Mouse (Mus musculus): ENCODE data around the gene Nrxn3. TPM values are rescaled to one million over a fixed set of nuclear protein-coding genes. Genes with fewer than 3 reads are reported as not detected.

The Nrxn3 gene
- polyA plus RNA-seq, 1 experiment from 2014 or later = 3.7 TPM

- no peaks in the 10 kb centered on the region for H3K27me3 ChIP-seq
- H3K9me3 ChIP-seq = no peaks in the 10 kb centered on the region
- no peaks in the 10 kb centered on the region for H3K36me3 ChIP-seq
- WGBS = 73% methylated on average over 9 of the region's 9 CpGs
- no peak overlapping the region for H3K4me3 ChIP-seq
- H3K4me2 ChIP-seq (replicated peaks) = no peak overlapping the region
- ATAC-seq (ENCODE audit: insufficient number of reproducible peaks, insufficient read depth, low FRiP score, low TSS enrichment) = no peak
- no peak overlapping the region for H3K9ac ChIP-seq
- no peaks in the 10 kb centered on the region for H3K4me1 ChIP-seq
- no peak overlapping the region for H3K27ac ChIP-seq
Observed at GRCm38 (mm10) chr12:89156086-89156757, 433.5 kb downstream of the Nrxn3 start.

GRCm38 (mm10) chr12:89159353-89159752, 436.7 kb downstream of the Nrxn3 start:
- 62% methylated on average over 8 of the region's 8 CpGs for WGBS
- Histone ChIP-seq H3K27ac (no peak overlapping the region), H3K27me3 (no peaks in the 10 kb centered on the region), H3K9ac (no peak overlapping the region), H3K4me1 (no peaks in the 10 kb centered on the region), H3K4me2 (replicated peaks) (no peak overlapping the region), H3K36me3 (no peaks in the 10 kb centered on the region), H3K9me3 (no peaks in the 10 kb centered on the region), H3K4me3 (no peak overlapping the region)
- no peak for ATAC-seq (ENCODE audit: insufficient number of reproducible peaks, insufficient read depth, low FRiP score, low TSS enrichment)

- no peak overlapping the region for H3K4me2 ChIP-seq (replicated peaks)
- H3K36me3 ChIP-seq = no peaks in the 10 kb centered on the region
- no peak overlapping the region for H3K27ac ChIP-seq
- no peaks in the 10 kb centered on the region for H3K9me3 ChIP-seq
- H3K27me3 ChIP-seq = no peaks in the 10 kb centered on the region
- ATAC-seq (ENCODE audit: insufficient number of reproducible peaks, insufficient read depth, low FRiP score, low TSS enrichment) = no peak
- H3K9ac ChIP-seq = no peak overlapping the region
- no peak overlapping the region for H3K4me3 ChIP-seq
- H3K4me1 ChIP-seq = no peaks in the 10 kb centered on the region
- 41% methylated on average over 12 of the region's 12 CpGs for WGBS
Observed at GRCm38 (mm10) chr12:89174306-89175159, 451.9 kb downstream of the Nrxn3 start.

- Histone ChIP-seq H3K4me2 (replicated peaks) (no peak overlapping the region), H3K9me3 (no peaks in the 10 kb centered on the region), H3K4me3 (no peak overlapping the region), H3K36me3 (no peaks in the 10 kb centered on the region), H3K9ac (no peak overlapping the region), H3K27me3 (no peaks in the 10 kb centered on the region), H3K27ac (no peak overlapping the region), H3K4me1 (no peaks in the 10 kb centered on the region)
- no peak for ATAC-seq (ENCODE audit: insufficient number of reproducible peaks, insufficient read depth, low FRiP score, low TSS enrichment)
- WGBS = 64% methylated on average over 13 of the region's 13 CpGs
Observed at GRCm38 (mm10) chr12:89179970-89180666, 457.4 kb downstream of the Nrxn3 start.

- H3K9ac ChIP-seq = no peak overlapping the region
- 34% methylated on average over 2 of the region's 2 CpGs for WGBS
- ATAC-seq (ENCODE audit: insufficient number of reproducible peaks, insufficient read depth, low FRiP score, low TSS enrichment) = peak; percentile 72
Observed at GRCm38 (mm10) chr12:89181157-89181561, 458.5 kb downstream of the Nrxn3 start.

GRCm38 (mm10) chr12:89198764-89199525, 476.3 kb downstream of the Nrxn3 start:
- no peaks in the 10 kb centered on the region for H3K9me3 ChIP-seq
- no peaks in the 10 kb centered on the region for H3K27me3 ChIP-seq
- H3K4me3 ChIP-seq = no peak overlapping the region
- no peaks in the 10 kb centered on the region for H3K4me1 ChIP-seq
- no peak for ATAC-seq (ENCODE audit: insufficient number of reproducible peaks, insufficient read depth, low FRiP score, low TSS enrichment)
- H3K36me3 ChIP-seq = no peaks in the 10 kb centered on the region
- 84% methylated on average over 10 of the region's 10 CpGs for WGBS
- no peak overlapping the region for H3K4me2 ChIP-seq (replicated peaks)
- no peak overlapping the region for H3K9ac ChIP-seq
- no peak overlapping the region for H3K27ac ChIP-seq

More at GRCm38 (mm10) chr12:89181157-89181561, 458.5 kb downstream of the Nrxn3 start:
- Histone ChIP-seq H3K27me3 (no peaks in the 10 kb centered on the region), H3K4me3 (no peak overlapping the region), H3K36me3 (no peaks in the 10 kb centered on the region), H3K4me2 (replicated peaks) (no peak overlapping the region), H3K4me1 (no peaks in the 10 kb centered on the region), H3K27ac (no peak overlapping the region), H3K9me3 (no peaks in the 10 kb centered on the region)

- no peak overlapping the region for H3K4me2 ChIP-seq (replicated peaks)
- no peak overlapping the region for H3K27ac ChIP-seq
- no peaks in the 10 kb centered on the region for H3K36me3 ChIP-seq
- WGBS = 39% methylated on average over 2 of the region's 2 CpGs
- H3K9me3 ChIP-seq = no peaks in the 10 kb centered on the region
- H3K4me1 ChIP-seq = no peaks in the 10 kb centered on the region
- no peak overlapping the region for H3K9ac ChIP-seq
- H3K4me3 ChIP-seq = no peak overlapping the region
- no peaks in the 10 kb centered on the region for H3K27me3 ChIP-seq
- no peak for ATAC-seq (ENCODE audit: insufficient number of reproducible peaks, insufficient read depth, low FRiP score, low TSS enrichment)
Observed at GRCm38 (mm10) chr12:89211608-89212007, 488.9 kb downstream of the Nrxn3 start.

GRCm38 (mm10) chr12:89239826-89240225, 517.1 kb downstream of the Nrxn3 start:
- H3K9ac ChIP-seq = no peak overlapping the region
- 38% methylated on average over 1 of the region's 1 CpGs for WGBS
- H3K27me3 ChIP-seq = no peaks in the 10 kb centered on the region
- H3K36me3 ChIP-seq = no peaks in the 10 kb centered on the region
- no peak; the same call in 1 of the 2 replicates for ATAC-seq (ENCODE audit: insufficient number of reproducible peaks, insufficient read depth, low FRiP score, low TSS enrichment)
- no peak overlapping the region for H3K4me3 ChIP-seq
- no peak overlapping the region for H3K4me2 ChIP-seq (replicated peaks)
- 0 out of 2 replicates have a peak, but pooled peaks cover 4% of the 10 kb centered on the region for H3K9me3 ChIP-seq
- no peaks in the 10 kb centered on the region for H3K4me1 ChIP-seq
- no peak overlapping the region for H3K27ac ChIP-seq

- no peaks in the 10 kb centered on the region for H3K4me1 ChIP-seq
- no peaks in the 10 kb centered on the region for H3K36me3 ChIP-seq
- H3K27ac ChIP-seq = no peak overlapping the region
- 0 out of 2 replicates have a peak, but pooled peaks cover 4% of the 10 kb centered on the region for H3K9me3 ChIP-seq
- no peak overlapping the region for H3K9ac ChIP-seq
- H3K27me3 ChIP-seq = no peaks in the 10 kb centered on the region
- no peak for ATAC-seq (ENCODE audit: insufficient number of reproducible peaks, insufficient read depth, low FRiP score, low TSS enrichment)
- no peak overlapping the region for H3K4me3 ChIP-seq
- H3K4me2 ChIP-seq (replicated peaks) = no peak overlapping the region
Observed at GRCm38 (mm10) chr12:89241554-89241953, 518.9 kb downstream of the Nrxn3 start.

GRCm38 (mm10) chr12:89242476-89242875, 519.8 kb downstream of the Nrxn3 start:
- Histone ChIP-seq H3K9ac (no peak overlapping the region), H3K9me3 (0 out of 2 replicates have a peak, but pooled peaks cover 4% of the 10 kb centered on the region), H3K4me3 (no peak overlapping the region), H3K27me3 (no peaks in the 10 kb centered on the region), H3K36me3 (no peaks in the 10 kb centered on the region), H3K27ac (no peak overlapping the region), H3K4me2 (replicated peaks) (no peak overlapping the region), H3K4me1 (no peaks in the 10 kb centered on the region)
- 38% methylated on average over 1 of the region's 1 CpGs for WGBS
- ATAC-seq (ENCODE audit: insufficient number of reproducible peaks, insufficient read depth, low FRiP score, low TSS enrichment) = no peak

- H3K4me1 ChIP-seq = no peaks in the 10 kb centered on the region
- no peak overlapping the region for H3K27ac ChIP-seq
- no peak overlapping the region for H3K9ac ChIP-seq
- ATAC-seq (ENCODE audit: insufficient number of reproducible peaks, insufficient read depth, low FRiP score, low TSS enrichment) = no peak
- H3K9me3 ChIP-seq = no peaks in the 10 kb centered on the region
- H3K4me2 ChIP-seq (replicated peaks) = no peak overlapping the region
- no peaks in the 10 kb centered on the region for H3K27me3 ChIP-seq
- H3K36me3 ChIP-seq = no peaks in the 10 kb centered on the region
- WGBS = 36% methylated on average over 4 of the region's 4 CpGs
- no peak overlapping the region for H3K4me3 ChIP-seq
Observed at GRCm38 (mm10) chr12:89255275-89255892, 532.7 kb downstream of the Nrxn3 start.
